Mouse (Mus musculus): Measurements from ENCODE around the gene Rhox2g. TPM values are rescaled to one million over a fixed set of nuclear protein-coding genes. Genes with fewer than 3 reads are reported as not detected.

Rhox2g gene
- polyA plus RNA-seq, 1 experiment from 2014 or later = not detected

Other genes with a start within 250 kb of the Rhox2g start
- 0.57 TPM in 1 of 2 replicates, not detected in the other for gene Rhox2b, start 231.4 kb downstream of the Rhox2g start, polyA plus RNA-seq (2014; fragmentation: Nextera tagmentation; extraction: Ambion mirVana)
- gene Rhox4b, start 211.0 kb downstream of the Rhox2g start, polyA plus RNA-seq (2014; fragmentation: Nextera tagmentation; extraction: Ambion mirVana) = not detected in 2 replicates
- 0.49 and 1.0 TPM in 2 replicates for gene Rhox2c, start 189.8 kb downstream of the Rhox2g start, polyA plus RNA-seq (2014; fragmentation: Nextera tagmentation; extraction: Ambion mirVana)
- not detected in 2 replicates for gene Rhox3c, start 184.9 kb downstream of the Rhox2g start, polyA plus RNA-seq (2014; fragmentation: Nextera tagmentation; extraction: Ambion mirVana)
- not detected in 2 replicates for gene Rhox4c, start 163.1 kb downstream of the Rhox2g start, polyA plus RNA-seq (2014; fragmentation: Nextera tagmentation; extraction: Ambion mirVana)
- gene Rhox2d, start 150.0 kb downstream of the Rhox2g start, polyA plus RNA-seq (2014; fragmentation: Nextera tagmentation; extraction: Ambion mirVana) = not detected in 2 replicates
- gene Rhox4d, start 129.1 kb downstream of the Rhox2g start, polyA plus RNA-seq (2014; fragmentation: Nextera tagmentation; extraction: Ambion mirVana) = not detected in 2 replicates
- gene Rhox2e, start 113.0 kb downstream of the Rhox2g start, polyA plus RNA-seq (2014; fragmentation: Nextera tagmentation; extraction: Ambion mirVana) = not detected in 2 replicates
- gene Rhox3e, start 101.5 kb downstream of the Rhox2g start, polyA plus RNA-seq (2014; fragmentation: Nextera tagmentation; extraction: Ambion mirVana) = not detected in 2 replicates
- gene Rhox4e, start 86.1 kb downstream of the Rhox2g start, polyA plus RNA-seq (2014; fragmentation: Nextera tagmentation; extraction: Ambion mirVana) = not detected in 2 replicates
- not detected in 2 replicates for gene Rhox2f, start 72.1 kb downstream of the Rhox2g start, polyA plus RNA-seq (2014; fragmentation: Nextera tagmentation; extraction: Ambion mirVana)
- gene Rhox3f, start 62.5 kb downstream of the Rhox2g start, polyA plus RNA-seq (2014; fragmentation: Nextera tagmentation; extraction: Ambion mirVana) = not detected in 2 replicates
- gene Rhox4f, start 35.8 kb downstream of the Rhox2g start, polyA plus RNA-seq (2014; fragmentation: Nextera tagmentation; extraction: Ambion mirVana) = not detected in 2 replicates
- not detected in 2 replicates for gene Rhox3g, start 14.9 kb downstream of the Rhox2g start, polyA plus RNA-seq (2014; fragmentation: Nextera tagmentation; extraction: Ambion mirVana)
- gene Rhox4g, start 7.9 kb upstream of the Rhox2g start, polyA plus RNA-seq (2014; fragmentation: Nextera tagmentation; extraction: Ambion mirVana) = not detected in 2 replicates
- not detected in 2 replicates for gene Rhox3h, start 25.3 kb upstream of the Rhox2g start, polyA plus RNA-seq (2014; fragmentation: Nextera tagmentation; extraction: Ambion mirVana)
- gene Rhox2h, start 29.8 kb upstream of the Rhox2g start, polyA plus RNA-seq (2014; fragmentation: Nextera tagmentation; extraction: Ambion mirVana) = not detected in 2 replicates
- 0.53 and 1.1 TPM in 2 replicates for gene Rhox5, start 161.4 kb upstream of the Rhox2g start, polyA plus RNA-seq (2014; fragmentation: Nextera tagmentation; extraction: Ambion mirVana)
- not detected in 2 replicates for gene Rhox6, start 183.4 kb upstream of the Rhox2g start, polyA plus RNA-seq (2014; fragmentation: Nextera tagmentation; extraction: Ambion mirVana)
- gene Rhox7a, start 188.2 kb upstream of the Rhox2g start, polyA plus RNA-seq (2014; fragmentation: Nextera tagmentation; extraction: Ambion mirVana) = not detected in 2 replicates
- gene Rhox8, start 235.5 kb upstream of the Rhox2g start, polyA plus RNA-seq (2014; fragmentation: Nextera tagmentation; extraction: Ambion mirVana) = not detected in 2 replicates

All from forebrain, embryonic 11.5 days (tissue).